Mouse (Mus musculus): ENCODE measurements at regions not wholly inside any gene's neighbourhood (a gene's known extent, or its start where the extent isn't known, plus 50 kb on each side); places are given as distances from the start of the nearest gene placed in this dataset.

DNA sequence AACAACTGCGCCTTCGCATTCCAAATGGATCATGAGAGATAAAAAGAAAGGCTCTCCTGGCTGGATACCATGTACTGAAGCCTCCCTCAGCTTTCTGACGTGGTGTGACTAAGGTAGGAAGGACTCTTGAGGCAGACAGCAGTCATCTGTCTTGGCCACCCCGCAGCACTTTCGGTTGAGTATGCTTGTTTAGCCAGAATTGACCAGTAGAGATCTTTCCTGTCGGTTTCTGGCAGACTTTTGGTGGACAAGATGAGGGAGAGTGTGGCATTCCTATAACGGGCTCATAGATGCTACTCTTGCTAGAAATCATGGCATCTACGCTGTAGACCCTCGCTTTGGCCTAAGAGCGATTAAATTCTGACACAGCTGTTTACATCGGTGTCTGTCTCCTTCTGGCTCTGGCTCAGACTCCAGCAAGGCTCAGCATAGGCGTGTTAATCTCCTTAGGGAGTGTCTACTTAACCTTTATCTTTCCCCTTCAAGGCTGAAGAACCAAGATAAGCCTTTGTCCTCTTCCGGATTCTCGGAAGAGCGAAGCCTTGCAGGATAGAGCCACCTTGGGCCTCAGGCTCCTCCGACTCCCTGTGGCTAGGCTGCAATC lies 123.6 kb downstream of the Cd83 start:
- DNase-seq (ENCODE audit: low read depth, low spot score) = no peak

DNA sequence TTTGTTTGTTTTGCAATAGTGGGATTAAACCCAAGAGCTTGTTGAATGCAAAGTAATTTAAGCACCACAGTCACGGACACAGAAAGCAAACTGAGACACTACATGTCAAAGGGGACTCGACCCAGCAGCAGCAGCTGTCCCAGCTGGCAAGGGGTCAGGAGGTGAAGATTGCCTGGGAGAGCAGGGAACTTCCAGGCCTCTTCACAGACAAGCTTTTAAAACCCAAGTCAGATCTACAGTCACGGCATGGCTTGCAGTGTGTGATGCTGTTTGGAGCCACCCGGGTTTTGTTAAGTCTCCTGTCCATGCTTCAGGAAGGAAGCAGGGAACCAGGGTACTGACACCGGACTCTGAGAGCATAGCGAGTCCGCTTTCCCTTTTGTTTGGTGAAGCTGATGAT lies 125.4 kb downstream of the Cd83 start:
- WGBS = 70% methylated on average over 7 of the region's 7 CpGs
- DNase-seq (ENCODE audit: low read depth, low spot score) = no peak

More for the DNA sequence above, 123.6 kb downstream of the Cd83 start:
- WGBS = 56% methylated on average over 16 of the region's 16 CpGs

DNA sequence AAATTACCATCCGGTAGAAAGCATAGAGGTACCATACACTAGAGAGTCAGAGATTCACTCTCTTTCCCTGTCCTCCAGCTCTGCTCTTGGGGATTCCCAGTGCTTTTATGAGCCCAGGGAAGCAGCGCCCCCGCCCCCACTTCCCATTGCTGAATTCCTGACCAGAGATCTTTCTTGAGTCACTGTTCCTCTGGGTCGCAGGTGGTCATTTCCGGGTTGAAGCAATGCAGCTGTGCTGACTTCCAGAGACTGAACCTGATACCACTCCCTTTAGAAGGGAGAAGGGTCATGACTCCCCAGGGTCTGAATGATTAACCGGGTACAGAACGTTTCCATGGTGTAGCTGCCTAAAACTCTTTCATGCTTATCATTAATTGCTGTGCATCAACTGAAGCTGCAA lies 128.9 kb downstream of the Cd83 start:
- no peak for DNase-seq (ENCODE audit: low read depth, low spot score)
- WGBS = 30% methylated on average over 7 of the region's 7 CpGs

DNA sequence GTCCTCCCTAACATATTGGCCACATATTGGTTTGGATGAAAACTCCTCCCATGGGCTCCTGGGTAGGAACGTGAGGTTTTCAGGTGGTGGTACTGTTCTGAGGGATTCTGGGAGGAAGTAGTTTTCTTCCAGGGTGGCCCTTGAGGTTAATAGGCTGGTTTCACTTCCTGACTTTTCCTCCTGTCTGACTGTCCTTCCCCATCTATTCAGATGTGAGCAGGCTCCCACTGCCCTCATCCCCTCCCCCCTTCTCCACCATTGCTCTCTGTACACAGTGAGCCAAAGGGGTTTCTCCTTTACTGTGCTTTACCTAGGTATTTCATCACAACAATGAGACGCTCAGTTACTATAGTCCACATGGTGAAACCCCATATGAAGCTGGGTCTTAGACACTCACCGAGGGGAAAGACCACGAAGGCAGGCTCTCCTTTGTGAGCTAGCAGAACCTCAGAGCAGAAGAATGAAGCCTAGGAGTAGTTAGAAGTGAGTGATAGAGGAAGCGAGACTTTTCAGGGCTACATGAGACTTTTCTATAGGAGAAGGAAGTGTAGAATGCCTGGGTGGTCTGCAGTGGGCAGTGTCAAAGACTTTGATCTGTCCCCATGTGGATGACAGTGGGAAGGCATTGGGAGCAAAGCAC lies 135.3 kb downstream of the Cd83 start:
- DNase-seq (ENCODE audit: low read depth, low spot score) = no peak
- WGBS = 79% methylated on average over 5 of the region's 5 CpGs

DNA sequence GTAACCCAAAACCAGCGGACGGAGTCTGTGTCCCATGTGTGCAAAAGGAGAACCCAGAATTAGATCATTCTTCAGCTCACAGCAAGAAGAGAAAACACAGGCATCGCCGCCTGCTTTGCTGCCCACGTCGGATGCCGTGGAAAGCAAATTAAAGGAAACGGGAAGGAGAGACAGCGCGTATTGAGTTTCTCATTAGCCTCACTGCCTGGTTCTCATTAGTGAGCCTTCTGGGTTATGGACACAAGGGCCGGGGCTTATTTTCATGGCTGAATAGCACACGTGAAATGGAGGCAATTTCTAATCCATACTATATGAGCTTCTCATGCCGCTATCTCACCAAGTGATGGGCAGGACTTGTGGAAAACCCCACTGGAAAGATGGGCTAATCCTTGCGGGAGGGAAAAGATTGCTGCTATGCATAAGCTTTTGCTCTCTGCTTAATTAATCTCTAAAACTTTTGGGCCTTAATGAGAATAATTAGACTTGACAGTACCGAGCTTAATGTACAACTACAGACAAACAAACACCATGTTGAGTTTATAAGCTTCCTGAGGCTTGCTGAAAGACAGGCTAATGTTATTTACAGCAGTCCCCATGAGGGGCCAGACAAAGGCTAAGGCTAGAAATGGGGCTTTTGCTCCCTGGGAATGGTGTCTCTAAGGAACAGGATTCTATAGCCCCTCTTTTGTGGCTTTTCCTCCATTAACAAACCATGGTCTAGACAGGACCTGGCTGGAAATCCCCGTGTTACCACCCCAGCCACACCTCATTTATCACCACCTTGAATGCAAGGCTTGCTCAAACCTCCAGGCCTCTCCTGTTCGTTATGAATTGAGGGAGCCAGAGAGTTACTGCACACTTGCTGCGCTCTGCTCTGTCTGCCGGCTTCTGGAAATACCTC lies 145.8 kb downstream of the Cd83 start:
- no peak for DNase-seq (ENCODE audit: low read depth, low spot score)
- WGBS = 84% methylated on average over 19 of the region's 19 CpGs

DNA sequence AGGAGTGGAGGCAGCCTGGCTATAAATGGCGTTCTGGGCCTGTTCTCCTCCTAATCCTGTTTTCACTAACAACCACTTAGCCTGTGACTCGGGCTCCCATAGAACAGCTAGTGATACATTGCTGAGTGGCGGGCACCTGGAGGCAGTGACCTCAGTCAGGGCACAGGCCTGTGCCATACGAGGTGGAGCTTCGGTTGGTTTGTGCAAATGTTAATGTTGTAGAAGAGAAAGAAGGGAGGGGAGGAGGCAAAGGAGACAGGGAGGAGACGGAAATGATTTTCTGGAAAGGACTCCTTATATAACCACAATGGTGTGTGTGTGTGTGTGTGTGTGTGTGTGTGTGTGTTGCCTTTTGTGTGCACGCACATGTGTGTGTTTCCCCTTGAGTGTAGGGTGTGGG lies 148.4 kb downstream of the Cd83 start:
- DNase-seq (ENCODE audit: low read depth, low spot score) = no peak
- WGBS = 74% methylated on average over 7 of the region's 7 CpGs

DNA sequence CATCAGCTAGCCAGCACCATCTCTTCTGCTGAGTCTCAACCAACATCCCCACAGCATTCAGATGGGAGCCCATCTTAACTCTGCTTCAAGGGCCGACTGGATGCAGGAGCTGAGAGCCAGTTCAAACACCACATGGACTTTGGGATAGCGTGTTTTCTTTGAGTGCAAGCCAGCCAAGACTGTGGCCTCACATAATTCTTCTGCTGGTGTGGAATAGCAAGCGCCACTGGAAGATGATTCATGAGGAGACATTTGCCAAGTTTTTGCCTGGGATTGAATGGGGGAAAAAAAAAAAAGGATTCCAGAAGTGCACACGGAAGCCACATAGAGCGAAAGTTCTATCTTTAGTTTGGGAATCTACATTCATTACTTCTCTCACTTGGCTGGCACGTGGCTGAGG lies 150.7 kb downstream of the Cd83 start:
- no peak for DNase-seq (ENCODE audit: low read depth, low spot score)

DNA sequence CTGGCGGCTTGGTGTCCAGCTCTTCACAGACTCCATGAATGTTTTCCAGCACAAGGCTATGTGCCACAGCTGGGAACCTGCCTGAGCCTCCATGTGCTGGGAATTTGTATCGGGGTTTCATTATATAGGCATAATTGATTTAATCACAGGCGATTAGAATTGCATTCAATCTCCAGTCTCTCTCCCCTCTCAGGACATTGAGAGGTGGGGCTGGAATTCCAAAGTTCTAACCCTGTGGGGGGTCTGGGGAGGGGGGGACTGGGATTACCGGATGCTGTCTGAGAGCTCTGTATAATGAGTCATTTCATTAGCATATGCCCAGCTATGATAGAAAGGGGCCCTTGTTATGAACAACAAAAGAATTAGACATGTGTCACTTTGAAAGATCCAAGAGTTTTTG lies 151.9 kb downstream of the Cd83 start:
- WGBS = 77% methylated on average over 4 of the region's 4 CpGs
- no peak for DNase-seq (ENCODE audit: low read depth, low spot score)

More for the DNA sequence above, 150.7 kb downstream of the Cd83 start:
- 54% methylated on average over 6 of the region's 6 CpGs for WGBS

DNA sequence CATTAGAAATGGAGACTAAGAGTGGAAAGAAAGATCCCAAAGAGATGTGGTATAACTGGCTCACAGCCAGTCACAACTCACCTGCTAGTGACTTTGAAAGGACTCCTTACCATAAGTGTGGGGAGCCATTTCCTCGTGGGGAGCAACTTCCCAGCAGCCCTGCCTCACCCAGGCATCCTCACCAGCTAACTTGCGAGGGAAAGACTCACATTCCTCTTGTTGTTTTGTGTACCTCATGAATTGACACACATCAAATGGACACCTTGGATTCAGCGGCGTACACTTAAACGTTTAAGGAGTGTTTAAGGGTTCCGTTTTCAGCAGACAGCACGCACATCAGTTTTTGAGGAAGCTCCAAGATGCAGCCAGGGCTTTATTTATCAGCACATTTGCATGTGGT lies 154.0 kb downstream of the Cd83 start:
- 73% methylated on average over 7 of the region's 7 CpGs for WGBS
- no peak for DNase-seq (ENCODE audit: low read depth, low spot score)

DNA sequence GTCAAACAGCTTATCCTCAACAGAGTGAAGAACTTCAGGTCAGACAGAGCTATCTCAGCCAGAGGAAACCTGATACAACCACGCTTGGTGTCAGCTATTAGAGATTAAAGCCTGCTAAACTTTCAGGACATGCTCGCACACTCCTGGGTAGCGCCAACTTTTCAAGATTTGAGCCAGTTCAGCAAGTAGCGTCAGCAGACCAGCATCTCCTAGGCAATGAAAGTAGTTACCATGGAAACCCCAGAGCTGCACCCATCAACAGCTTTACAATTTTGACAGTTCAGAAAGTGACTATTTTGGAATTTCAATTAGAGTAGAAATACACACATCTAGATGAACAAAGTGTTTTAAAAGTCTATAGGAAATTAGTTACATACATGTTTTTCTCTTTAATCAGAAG lies 154.8 kb downstream of the Cd83 start:
- 81% methylated on average over 4 of the region's 4 CpGs for WGBS
- no peak for DNase-seq (ENCODE audit: low read depth, low spot score)

DNA sequence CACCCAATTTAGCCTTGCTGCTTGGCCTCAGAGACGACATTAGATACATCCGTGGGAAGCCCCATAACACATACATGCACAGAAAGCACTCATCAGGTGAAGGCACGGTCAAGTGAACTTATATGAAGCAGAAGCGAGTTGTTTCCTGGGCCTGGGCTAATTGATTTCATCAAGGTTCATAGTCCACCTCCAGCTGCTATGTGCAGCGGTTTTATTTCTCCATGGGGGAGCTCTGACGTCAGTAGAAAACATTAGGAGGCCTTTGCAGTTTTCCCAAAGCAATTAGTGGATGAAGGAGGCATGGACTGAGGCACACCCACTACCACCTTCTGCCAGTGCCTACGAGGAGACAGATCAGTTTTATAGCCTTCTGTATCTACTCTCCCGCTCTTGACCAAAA lies 157.2 kb downstream of the Cd83 start:
- 26% methylated on average over 8 of the region's 8 CpGs for WGBS
- DNase-seq (ENCODE audit: low read depth, low spot score) = no peak

DNA sequence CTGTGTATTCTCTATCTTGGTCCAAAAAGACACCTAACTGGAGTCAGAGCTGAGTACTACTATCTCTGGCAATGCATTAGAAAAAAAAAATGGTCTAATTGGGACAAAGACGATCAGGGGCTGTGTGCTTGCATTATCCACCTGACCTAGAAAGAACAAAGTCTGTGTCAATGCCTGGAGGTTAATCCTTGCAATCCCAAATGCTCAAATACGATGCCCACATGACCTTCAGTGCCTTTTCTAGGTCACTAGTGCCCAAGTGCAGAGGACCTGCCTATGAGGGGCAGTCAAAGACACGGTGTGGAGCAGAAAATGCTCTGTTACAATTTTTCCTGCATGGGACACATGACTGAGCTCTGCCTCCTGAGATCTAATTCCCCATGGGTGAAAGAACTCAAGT lies 164.0 kb downstream of the Cd83 start:
- DNase-seq (ENCODE audit: low read depth, low spot score) = no peak
- 92% methylated on average over 3 of the region's 3 CpGs for WGBS

DNA sequence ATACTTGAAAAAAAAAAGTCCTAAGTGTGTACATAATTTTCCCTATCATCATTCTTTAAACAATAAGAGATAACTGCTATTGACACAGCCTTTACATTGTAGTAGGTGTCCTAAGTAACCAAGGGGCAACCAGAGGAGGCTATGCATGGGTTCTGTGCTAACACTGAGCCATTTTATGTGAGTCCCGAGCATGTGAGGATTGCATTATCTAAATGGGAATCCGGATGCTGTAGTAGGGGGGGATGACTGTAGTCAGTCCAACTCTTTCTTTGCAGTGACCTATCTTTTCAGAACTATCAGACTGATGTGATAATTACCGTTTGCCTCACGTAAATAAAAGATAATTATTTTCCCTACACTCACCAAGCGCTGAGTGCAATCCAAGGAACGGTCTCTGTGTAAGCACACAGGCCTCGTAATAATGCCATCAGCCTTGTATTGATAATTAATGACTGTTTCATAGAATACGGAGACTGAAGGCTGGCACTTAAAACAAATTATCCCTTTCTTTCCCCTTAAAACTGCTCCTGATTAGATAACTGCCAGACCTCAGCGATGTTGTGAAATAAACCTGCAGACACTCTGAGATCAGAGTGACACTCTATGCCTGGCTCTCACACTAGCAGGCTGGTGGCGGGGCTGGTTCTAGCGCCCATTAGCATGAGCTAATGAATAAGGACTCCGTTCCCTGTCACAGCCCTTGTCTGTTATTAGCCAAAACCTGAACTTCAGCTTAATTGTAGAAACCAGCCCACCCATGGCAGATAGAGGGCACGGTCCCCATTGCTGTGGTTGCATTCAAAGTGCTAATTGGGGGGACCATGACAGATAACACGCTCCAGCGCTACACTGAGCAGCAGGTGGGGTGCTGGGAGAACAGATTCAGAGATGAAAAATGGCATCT lies 165.4 kb downstream of the Cd83 start:
- WGBS = 77% methylated on average over 15 of the region's 15 CpGs

DNA sequence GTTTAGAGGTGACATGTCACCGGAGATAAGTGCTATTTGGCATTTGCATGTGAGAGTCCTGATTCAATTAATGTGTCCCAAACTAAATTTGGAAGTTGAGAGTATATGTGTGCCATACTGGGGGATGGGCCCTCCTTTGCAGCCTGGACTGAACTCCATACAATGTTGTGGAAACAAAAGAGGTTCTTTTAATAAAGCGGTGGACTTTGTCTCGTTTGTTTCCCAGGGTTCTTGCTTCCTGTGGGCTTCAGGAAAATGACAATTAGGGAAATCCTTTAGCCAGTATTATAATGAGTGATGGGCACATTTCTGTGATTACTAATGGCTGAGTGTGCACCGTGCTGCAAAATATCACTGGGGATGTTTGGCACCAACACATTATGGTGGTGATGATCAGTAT lies 167.9 kb downstream of the Cd83 start:
- 75% methylated on average over 4 of the region's 4 CpGs for WGBS

More for the DNA sequence above, 165.4 kb downstream of the Cd83 start:
- DNase-seq (ENCODE audit: low read depth, low spot score) = no peak

DNA sequence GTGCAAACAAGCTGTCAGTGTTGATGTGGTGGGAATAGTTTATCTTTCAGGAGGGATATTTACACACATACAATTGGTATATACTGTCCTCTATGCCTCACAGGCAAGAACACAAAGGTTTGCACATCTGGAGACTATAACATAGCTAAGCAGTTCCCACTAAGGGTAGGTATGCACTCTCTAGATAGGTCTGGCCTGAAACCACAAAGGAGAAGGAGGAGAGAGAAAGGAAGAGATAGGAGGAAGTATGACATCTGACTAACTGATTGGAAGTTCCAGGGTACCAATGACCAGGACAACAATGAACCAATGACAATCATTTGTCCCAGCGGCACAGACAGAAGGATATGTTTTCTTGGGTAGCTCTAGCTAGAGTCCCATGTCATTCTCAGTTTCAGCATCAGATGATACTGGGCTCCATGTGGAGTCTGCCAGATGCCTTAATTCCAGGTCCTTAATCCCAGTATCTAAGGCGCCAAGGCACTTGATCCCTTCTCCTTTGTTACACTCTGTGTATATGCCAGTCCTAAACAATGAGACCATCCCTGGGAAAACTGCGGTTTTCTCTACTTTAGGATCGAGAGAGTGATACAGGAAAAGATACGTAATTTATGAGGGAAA lies 168.5 kb downstream of the Cd83 start:
- WGBS = 92% methylated on average over 5 of the region's 5 CpGs
- DNase-seq (ENCODE audit: low read depth, low spot score) = no peak

More for the DNA sequence above, 167.9 kb downstream of the Cd83 start:
- no peak for DNase-seq (ENCODE audit: low read depth, low spot score)

DNA sequence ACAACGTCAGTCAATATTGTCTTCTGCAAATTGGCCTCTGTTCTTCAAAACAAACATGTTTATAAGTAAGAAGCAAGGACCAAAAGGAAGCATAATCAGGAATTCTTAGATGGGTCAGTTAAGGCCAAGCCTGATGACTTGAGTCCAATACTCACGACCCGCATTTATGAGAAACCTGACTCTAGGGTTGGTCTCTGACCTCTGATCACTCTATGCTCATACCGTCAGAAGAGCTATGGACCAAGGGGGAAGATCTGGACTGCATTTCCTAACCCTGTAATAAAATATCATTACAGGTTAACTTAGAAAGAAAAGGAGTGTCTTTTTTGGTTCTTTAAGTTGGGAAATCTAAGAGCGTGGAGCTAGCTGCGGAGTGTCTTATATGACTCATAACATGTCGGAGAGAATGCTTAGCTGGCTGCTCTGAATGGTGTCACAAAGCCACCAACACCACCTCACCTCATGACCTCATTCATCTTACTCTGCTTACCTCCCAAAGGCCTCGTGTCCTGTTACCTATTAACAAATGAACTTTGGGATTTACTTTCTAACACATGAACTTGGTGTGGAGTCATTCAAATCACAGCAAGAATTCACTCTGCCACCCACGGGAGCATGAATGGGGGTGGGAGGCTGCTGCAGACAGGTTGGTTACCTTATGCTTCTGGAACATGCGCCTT lies 170.3 kb downstream of the Cd83 start:
- WGBS = 49% methylated on average over 10 of the region's 10 CpGs
- DNase-seq (ENCODE audit: low read depth, low spot score) = peak; percentile 37

DNA sequence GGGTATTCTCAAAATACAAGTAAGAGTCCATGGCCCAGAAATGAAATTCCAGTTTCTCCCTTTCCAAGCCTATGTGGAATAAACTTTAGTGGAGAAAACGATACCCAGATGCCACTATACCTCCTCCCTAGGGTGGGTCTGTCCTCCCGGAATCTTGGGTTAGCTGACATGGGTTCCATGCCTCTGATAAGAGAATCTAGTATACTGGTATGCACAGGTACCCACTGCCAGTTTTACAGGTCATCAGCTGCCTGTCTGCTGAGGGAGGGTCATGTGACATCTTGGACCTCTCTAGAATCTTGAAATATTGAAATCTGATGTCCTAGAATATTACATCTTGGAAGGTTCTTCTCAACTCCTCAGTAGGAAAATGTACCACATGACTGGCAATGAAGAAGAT lies 172.5 kb downstream of the Cd83 start:
- DNase-seq (ENCODE audit: low read depth, low spot score) = no peak
- 93% methylated on average over 2 of the region's 2 CpGs for WGBS

DNA sequence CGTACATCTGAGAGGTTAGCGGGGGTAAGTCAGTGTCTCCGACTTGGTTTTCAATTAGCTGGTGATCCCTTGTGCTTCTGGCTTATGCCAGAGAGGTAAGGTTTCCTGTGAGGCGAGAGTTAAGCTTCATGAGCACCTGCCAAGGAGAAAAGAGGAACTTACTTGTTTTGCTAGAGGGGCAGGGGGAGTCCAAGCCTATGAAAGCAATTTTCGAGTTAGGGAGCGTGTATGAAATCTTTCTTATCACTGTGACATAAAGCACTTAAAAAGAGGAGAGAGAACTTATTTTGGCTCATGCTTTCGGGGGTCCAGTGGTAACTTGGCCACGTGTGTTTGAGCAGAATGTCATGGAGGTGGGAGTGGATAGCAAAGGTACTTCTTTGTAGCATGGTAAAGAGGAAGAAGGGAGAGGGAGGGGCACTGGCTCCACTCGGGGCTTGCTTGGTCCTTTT lies 174.6 kb downstream of the Cd83 start:
- WGBS = 51% methylated on average over 9 of the region's 9 CpGs
- no peak for DNase-seq (ENCODE audit: low read depth, low spot score)

All from large intestine, adult 2 months (tissue).